Mouse (Mus musculus): ENCODE data around the gene Jpt1. TPM values are rescaled to one million over a fixed set of nuclear protein-coding genes. Genes with fewer than 3 reads are reported as not detected.

The Jpt1 gene
- total and polyA plus RNA-seq, 3 experiments = 294 to 479 (median 439) TPM

DNA sequence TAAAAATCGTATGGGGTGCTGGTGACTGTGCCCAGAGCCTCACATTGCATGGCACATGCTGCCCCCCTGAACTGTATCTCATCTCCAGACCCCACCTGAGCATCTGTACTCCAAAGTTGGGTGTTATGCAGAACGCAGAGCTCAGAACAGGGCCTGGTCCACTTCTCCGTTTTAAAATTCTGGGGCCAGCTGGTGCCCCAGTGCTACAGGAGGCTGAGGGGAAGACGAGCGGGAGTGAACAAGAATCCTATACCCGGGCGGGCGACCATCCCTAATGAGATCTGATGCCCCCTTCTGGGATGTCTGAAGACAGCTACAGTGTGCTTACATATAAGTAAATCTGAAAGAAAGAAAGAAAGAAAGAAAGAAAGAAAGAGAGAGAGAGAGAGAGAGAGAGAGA is 53.2 kb downstream of the Jpt1 start:
- TF ChIP-seq NELFE (IDR thresholded peaks at IDR 0.05; ENCODE audit: low read depth, low read length) (no peak), TCF12 (IDR thresholded peaks at IDR 0.05; ENCODE audit: low read depth, low read length) (no peak), MAZ (IDR thresholded peaks at IDR 0.05; ENCODE audit: low read depth, low read length) (no peak), CHD1 (IDR thresholded peaks at IDR 0.05; ENCODE audit: low read depth, low read length) (no peak), MAFK (IDR thresholded peaks at IDR 0.05; ENCODE audit: insufficient replicate concordance, low read length) (no peak), ZKSCAN1 (IDR thresholded peaks at IDR 0.05; ENCODE audit: borderline replicate concordance, low read depth, low read length) (no peak), GABPA (IDR thresholded peaks at IDR 0.05; ENCODE audit: insufficient replicate concordance, low read depth, low read length) (no peak), CHD2 (IDR thresholded peaks at IDR 0.05; ENCODE audit: low read length) (no peak), USF1 (IDR thresholded peaks at IDR 0.05; ENCODE audit: low read depth, low read length) (no peak), SIN3A (IDR thresholded peaks at IDR 0.05; ENCODE audit: low read length) (no peak), PAX5 (IDR thresholded peaks at IDR 0.05; ENCODE audit: low read length) (no peak), EP300 (IDR thresholded peaks at IDR 0.05; ENCODE audit: low read length) (no peak), E2F4 (IDR thresholded peaks at IDR 0.05; ENCODE audit: insufficient replicate concordance, low read depth, low read length) (no peak), MYC (IDR thresholded peaks at IDR 0.05; ENCODE audit: low read depth, low read length) (no peak), NRF1 (IDR thresholded peaks at IDR 0.05; ENCODE audit: low read depth, low read length) (no peak), JUND (conservative IDR thresholded peaks at IDR 0.05; ENCODE audit: low read depth, low read length) (no peak), MAX (IDR thresholded peaks at IDR 0.05; ENCODE audit: low read length) (no peak), MXI1 (IDR thresholded peaks at IDR 0.05; ENCODE audit: low read depth, low read length) (no peak), HCFC1 (IDR thresholded peaks at IDR 0.05; ENCODE audit: low read depth, low read length) (no peak), KAT2A (IDR thresholded peaks at IDR 0.05; ENCODE audit: insufficient replicate concordance, low read length) (no peak)

DNA sequence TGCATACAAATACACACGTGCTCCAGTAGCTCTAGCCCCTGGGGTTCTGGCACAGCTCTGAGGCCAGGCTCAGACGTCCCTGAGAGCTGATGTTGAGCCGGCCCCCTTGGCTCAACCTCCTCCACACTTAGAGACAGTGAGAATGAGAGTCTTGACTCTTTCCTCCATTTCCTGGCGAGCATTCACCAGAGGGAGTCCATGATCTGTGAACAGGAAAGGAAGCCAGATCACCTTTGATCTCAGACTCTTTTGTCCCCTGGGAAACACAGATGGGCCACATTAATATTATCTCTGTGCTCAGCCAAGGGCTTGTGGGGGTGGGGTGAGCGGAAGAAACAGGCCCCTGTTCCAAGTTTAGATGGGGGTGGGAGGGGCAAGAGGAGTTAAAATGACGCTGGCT is 56.8 kb downstream of the Jpt1 start:
- no peaks in the 10 kb centered on the region for H3K36me3 ChIP-seq (replicated peaks in 1 of 2; ENCODE audit: control insufficient read depth in 1 of 2, insufficient read depth in 1 of 2, low read length in 1 of 2)
- no peak overlapping the region; the same call in 1 of the 2 replicates for H3K4me2 ChIP-seq (ENCODE audit: insufficient read depth, low read depth, poor library complexity, severe bottlenecking)
- H3K27ac ChIP-seq (ENCODE audit: insufficient read depth, low read depth) = no peak overlapping the region
- no peak for TF ChIP-seq RCOR1 (conservative IDR thresholded peaks at IDR 0.05; ENCODE audit: low read depth, low read length)
- H3K9ac ChIP-seq (ENCODE audit: insufficient read depth, low read depth) = no peak overlapping the region
- H3K9me3 ChIP-seq (replicated peaks; ENCODE audit: low read length) = peaks cover 10% of the 10 kb centered on the region
- peaks cover 5 to 18% of the 10 kb centered on the region in 2 experiments for H3K4me1 ChIP-seq (ENCODE audit: control insufficient read depth in 1 of 2, insufficient read depth in 2 of 2)
- in situ Hi-C loops (cut with MboI; ENCODE audit: low pct_ligation_motif_present, low pct_unique_long_range_greater_than_20kb, low sequenced_read_pairs) (no loop called here), dilution Hi-C loops (cut with MboI; ENCODE audit: extremely low pct_ligation_motif_present, extremely low pct_unique_long_range_greater_than_20kb, low sequenced_read_pairs) (no loop called here)
- no peak overlapping the region for H3K4me3 ChIP-seq (replicated peaks in 1 of 3; ENCODE audit: low read depth in 2 of 3, low read length in 2 of 3, poor library complexity in 1 of 3)
- H3K27me3 ChIP-seq (replicated peaks) = peaks cover 14% of the 10 kb centered on the region
- H3K79me2 ChIP-seq (replicated peaks; ENCODE audit: control insufficient read depth, extremely low read depth, insufficient read depth, poor library complexity, severe bottlenecking) = no peaks in the 10 kb centered on the region
- no peak for DNase-seq (ENCODE audit: extremely low read depth)

More for the DNA sequence above, 53.2 kb downstream of the Jpt1 start:
- dilution Hi-C loops (cut with MboI; ENCODE audit: extremely low pct_ligation_motif_present, extremely low pct_unique_long_range_greater_than_20kb, low sequenced_read_pairs) (no loop called here), in situ Hi-C loops (cut with MboI; ENCODE audit: low pct_ligation_motif_present, low pct_unique_long_range_greater_than_20kb, low sequenced_read_pairs) (no loop called here)
- H3K27ac ChIP-seq (ENCODE audit: insufficient read depth, low read depth) = no peak overlapping the region
- peaks cover 30% of the 10 kb centered on the region for H3K27me3 ChIP-seq (replicated peaks)
- DNase-seq (ENCODE audit: extremely low read depth) = no peak
- H3K4me3 ChIP-seq (replicated peaks in 1 of 3; ENCODE audit: low read depth in 2 of 3, low read length in 2 of 3, poor library complexity in 1 of 3) = no peak overlapping the region
- H3K4me1 ChIP-seq (ENCODE audit: control insufficient read depth in 1 of 2, insufficient read depth in 2 of 2) = peaks cover 8 to 23% of the 10 kb centered on the region in 2 experiments
- no peaks in the 10 kb centered on the region for H3K36me3 ChIP-seq (replicated peaks in 1 of 2; ENCODE audit: control insufficient read depth in 1 of 2, insufficient read depth in 1 of 2, low read length in 1 of 2)
- H3K9me3 ChIP-seq (replicated peaks; ENCODE audit: low read length) = no peaks in the 10 kb centered on the region
- no peaks in the 10 kb centered on the region for H3K79me2 ChIP-seq (replicated peaks; ENCODE audit: control insufficient read depth, extremely low read depth, insufficient read depth, poor library complexity, severe bottlenecking)
- H3K4me2 ChIP-seq (ENCODE audit: insufficient read depth, low read depth, poor library complexity, severe bottlenecking) = no peak overlapping the region
- H3K9ac ChIP-seq (ENCODE audit: insufficient read depth, low read depth) = no peak overlapping the region
